Mouse (Mus musculus) midbrain, embryonic 15.5 days (tissue): ENCODE measurements at regions not wholly inside any gene's neighbourhood (a gene's known extent, or its start where the extent isn't known, plus 50 kb on each side); places are given as distances from the start of the nearest gene placed in this dataset.

Experiments
- ATAC-seq: fragments of 200-750 bp; cut with Nextera tagmentation; replicated peaks from 2 replicates; pipeline ENCODE4 v1.8.0; 2017; ENCODE audit warnings: moderate TSS enrichment
- H3K27ac ChIP-seq: fragments of 300-500 bp; sonication (generic); 2 replicates; pipeline ENCODE4 v1.5.1; 2015; ENCODE audit warnings: mild to moderate bottlenecking, inconsistent platforms
- H3K27me3 ChIP-seq: fragments of 300-500 bp; sonication (generic); replicated peaks from 2 replicates; pipeline ENCODE4 v1.6.1; 2015; ENCODE audit warnings: inconsistent platforms
- H3K36me3 ChIP-seq: fragments of 300-500 bp; sonication (generic); replicated peaks from 2 replicates; pipeline ENCODE4 v1.6.1; 2015; ENCODE audit warnings: inconsistent platforms
- H3K4me1 ChIP-seq: fragments of 300-500 bp; sonication (generic); 2 replicates; pipeline ENCODE4 v1.6.1; 2015; ENCODE audit warnings: inconsistent platforms
- H3K4me2 ChIP-seq: fragments of 300-500 bp; sonication (generic); 2 replicates; pipeline ENCODE4 v1.6.1; 2015; ENCODE audit warnings: inconsistent platforms, mild to moderate bottlenecking, moderate library complexity
- H3K4me3 ChIP-seq: fragments of 300-500 bp; sonication (generic); 2 replicates; pipeline ENCODE4 v1.5.1; 2015; ENCODE audit warnings: mild to moderate bottlenecking, inconsistent platforms
- H3K9ac ChIP-seq: fragments of 300-500 bp; sonication (generic); 2 replicates; pipeline ENCODE4 v1.6.1; 2015; ENCODE audit warnings: mild to moderate bottlenecking, inconsistent platforms
- H3K9me3 ChIP-seq: fragments of 300-500 bp; sonication (generic); 2 replicates; pipeline ENCODE4 v1.6.1; 2016; ENCODE audit warnings: inconsistent platforms
- WGBS: fragments of 180-500 bp; shearing (Covaris S2); methylation state at CpG from one replicate; pipeline ENCODE4 v1.1.7; 2015; ENCODE audit warnings: mixed read lengths; 5-methylcytosine and 5-hydroxymethylcytosine counted together

- H3K9ac ChIP-seq: no peak overlapping the region
- no peak overlapping the region for H3K4me3 ChIP-seq
- no peak overlapping the region for H3K27ac ChIP-seq
- H3K9me3 ChIP-seq: no peaks in the 10 kb centered on the region
- no peak for ATAC-seq
- no peak overlapping the region for H3K4me2 ChIP-seq
- no peaks in the 10 kb centered on the region for H3K4me1 ChIP-seq
- H3K36me3 ChIP-seq: no peaks in the 10 kb centered on the region
- H3K27me3 ChIP-seq: no peaks in the 10 kb centered on the region
- 76% methylated on average over 6 of the region's 6 CpGs for WGBS
These were observed 88.5 kb downstream of the 4930426L09Rik start for GRCm38 (mm10) chr2:19086621-19087020.

- no peaks in the 10 kb centered on the region for H3K9me3 ChIP-seq
- no peak overlapping the region for H3K4me2 ChIP-seq
- no peak overlapping the region for H3K9ac ChIP-seq
- no peak overlapping the region for H3K27ac ChIP-seq
- 90% methylated on average over 2 of the region's 2 CpGs for WGBS
- H3K4me1 ChIP-seq: no peaks in the 10 kb centered on the region
- ATAC-seq: no peak
- H3K36me3 ChIP-seq: no peaks in the 10 kb centered on the region
- H3K27me3 ChIP-seq: no peaks in the 10 kb centered on the region
- H3K4me3 ChIP-seq: no peak overlapping the region
These were observed 99.7 kb upstream of the Armc3 start for GRCm38 (mm10) chr2:19099384-19099783.

- Histone ChIP-seq H3K9me3 (no peaks in the 10 kb centered on the region), H3K27ac (no peak overlapping the region), H3K4me2 (no peak overlapping the region), H3K4me3 (no peak overlapping the region), H3K9ac (no peak overlapping the region), H3K36me3 (no peaks in the 10 kb centered on the region), H3K4me1 (no peaks in the 10 kb centered on the region), H3K27me3 (no peaks in the 10 kb centered on the region)
- no peak for ATAC-seq
These were observed 90.3 kb upstream of the Armc3 start for GRCm38 (mm10) chr2:19108753-19109152.

GRCm38 (mm10) chr2:19119871-19120270 lies 79.2 kb upstream of the Armc3 start:
- 96% methylated on average over 1 of the region's 1 CpGs for WGBS
- Histone ChIP-seq H3K4me1 (no peaks in the 10 kb centered on the region), H3K27ac (no peak overlapping the region), H3K9me3 (no peaks in the 10 kb centered on the region), H3K36me3 (no peaks in the 10 kb centered on the region), H3K4me2 (no peak overlapping the region), H3K4me3 (no peak overlapping the region), H3K9ac (no peak overlapping the region), H3K27me3 (no peaks in the 10 kb centered on the region)
- ATAC-seq: no peak

- Histone ChIP-seq H3K9ac (no peak overlapping the region), H3K27me3 (no peaks in the 10 kb centered on the region), H3K4me1 (no peaks in the 10 kb centered on the region), H3K9me3 (no peaks in the 10 kb centered on the region), H3K36me3 (no peaks in the 10 kb centered on the region), H3K27ac (no peak overlapping the region), H3K4me3 (no peak overlapping the region), H3K4me2 (no peak overlapping the region)
- no peak for ATAC-seq
- 90% methylated on average over 6 of the region's 6 CpGs for WGBS
These were observed 66.2 kb upstream of the Armc3 start for GRCm38 (mm10) chr2:19132864-19133263.

GRCm38 (mm10) chr2:19142586-19142985 lies 56.5 kb upstream of the Armc3 start:
- Histone ChIP-seq H3K9me3 (no peaks in the 10 kb centered on the region), H3K4me2 (no peak overlapping the region), H3K36me3 (no peaks in the 10 kb centered on the region), H3K4me1 (no peaks in the 10 kb centered on the region), H3K4me3 (no peak overlapping the region), H3K9ac (no peak overlapping the region), H3K27me3 (no peaks in the 10 kb centered on the region), H3K27ac (no peak overlapping the region)
- no peak for ATAC-seq
- WGBS: 74% methylated on average over 2 of the region's 2 CpGs

- no peaks in the 10 kb centered on the region for H3K9me3 ChIP-seq
- no peaks in the 10 kb centered on the region for H3K36me3 ChIP-seq
- H3K9ac ChIP-seq: no peak overlapping the region
- 84% methylated on average over 3 of the region's 3 CpGs for WGBS
- no peak overlapping the region for H3K4me3 ChIP-seq
- H3K27me3 ChIP-seq: no peaks in the 10 kb centered on the region
- ATAC-seq: no peak
- no peaks in the 10 kb centered on the region for H3K4me1 ChIP-seq
- H3K27ac ChIP-seq: no peak overlapping the region
- H3K4me2 ChIP-seq: no peak overlapping the region
These were observed 53.7 kb upstream of the Armc3 start for GRCm38 (mm10) chr2:19145412-19145811.

- H3K4me2 ChIP-seq: no peak overlapping the region
- no peaks in the 10 kb centered on the region for H3K9me3 ChIP-seq
- ATAC-seq: no peak
- no peak overlapping the region for H3K27ac ChIP-seq
- no peaks in the 10 kb centered on the region for H3K36me3 ChIP-seq
- no peaks in the 10 kb centered on the region for H3K27me3 ChIP-seq
- H3K4me1 ChIP-seq: no peaks in the 10 kb centered on the region
- WGBS: 67% methylated on average over 2 of the region's 2 CpGs
- no peak overlapping the region for H3K4me3 ChIP-seq
- no peak overlapping the region for H3K9ac ChIP-seq
These were observed 53.2 kb upstream of the Armc3 start for GRCm38 (mm10) chr2:19145881-19146280.

GRCm38 (mm10) chr2:19146289-19146688 lies 52.8 kb upstream of the Armc3 start:
- no peaks in the 10 kb centered on the region for H3K36me3 ChIP-seq
- H3K27ac ChIP-seq: no peak overlapping the region
- H3K9me3 ChIP-seq: no peaks in the 10 kb centered on the region
- ATAC-seq: no peak
- no peaks in the 10 kb centered on the region for H3K27me3 ChIP-seq
- H3K4me3 ChIP-seq: no peak overlapping the region
- H3K4me1 ChIP-seq: no peaks in the 10 kb centered on the region
- H3K4me2 ChIP-seq: no peak overlapping the region
- WGBS: 58% methylated on average over 6 of the region's 6 CpGs
- H3K9ac ChIP-seq: no peak overlapping the region

GRCm38 (mm10) chr2:19148812-19149211 lies 50.3 kb upstream of the Armc3 start:
- H3K4me2 ChIP-seq: no peak overlapping the region
- H3K27me3 ChIP-seq: no peaks in the 10 kb centered on the region
- no peak overlapping the region for H3K27ac ChIP-seq
- H3K4me3 ChIP-seq: no peak overlapping the region
- 0 out of 2 replicates have a peak, but pooled peaks have one; percentile 30 for ATAC-seq
- H3K9ac ChIP-seq: no peak overlapping the region
- H3K4me1 ChIP-seq: no peaks in the 10 kb centered on the region
- no peaks in the 10 kb centered on the region for H3K9me3 ChIP-seq
- no peaks in the 10 kb centered on the region for H3K36me3 ChIP-seq
- 51% methylated on average over 5 of the region's 5 CpGs for WGBS
